Mouse (Mus musculus) lung, adult 2 months (tissue): Measurements from ENCODE around the gene Olfr1425.

ENCODE experiments used
- CTCF ChIP-seq: fragments of 200-500 bp; IDR thresholded peaks from 2 replicates; pipeline ENCODE4 v1.5.1; 2011; ENCODE audit warnings: mild to moderate bottlenecking, low read length, control low read depth; ENCODE audit not compliant: insufficient read depth
- POLR2A ChIP-seq: fragments of 200-500 bp; IDR thresholded peaks from 2 replicates; pipeline ENCODE4 v1.6.1; 2011; ENCODE audit warnings: low read depth, mild to moderate bottlenecking, control low read depth, low read length, borderline replicate concordance; ENCODE audit errors: extremely low read depth

DNA sequence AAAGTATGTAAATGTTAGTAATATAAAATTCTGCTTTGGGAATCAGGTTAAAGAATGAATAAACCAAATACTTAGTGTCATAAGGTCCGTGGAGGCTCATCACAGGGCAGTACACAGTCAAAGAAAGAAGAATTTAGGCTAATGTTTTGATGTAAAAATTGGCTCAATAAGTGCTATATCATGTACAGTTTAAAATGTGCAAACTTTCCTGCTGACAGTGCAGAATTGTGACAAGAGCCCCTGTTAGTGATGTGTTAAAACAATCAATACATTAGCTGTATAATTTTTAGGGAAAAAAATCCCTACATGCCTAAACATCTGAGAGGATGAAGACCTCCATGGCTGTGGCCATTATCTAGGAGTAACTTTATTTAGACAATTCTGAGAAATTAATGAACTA lies 36.3 kb upstream of the Olfr1425 start:
- TF ChIP-seq CTCF: no peak
- TF ChIP-seq POLR2A: no peak
